Mouse (Mus musculus) kidney, adult 2 months (tissue): ENCODE results near the gene Prickle2. TPM values are rescaled to one million over a fixed set of nuclear protein-coding genes. Genes with fewer than 3 reads are reported as not detected.
A peak's percentile ranks its signal among the peaks of the same experiment; 100 is the strongest.

Experiments
- DNase-seq: peaks from one replicate; pipeline ENCODE4 v3.0.0; 2021
- H3K27ac ChIP-seq: fragments of 200-500 bp; 2 replicates; pipeline ENCODE4 v1.5.1; 2012; ENCODE audit warnings: low read depth, low read length, control low read depth, inconsistent platforms; ENCODE audit not compliant: insufficient read depth
- H3K27me3 ChIP-seq: fragments of 200-500 bp; replicated peaks from 2 replicates; pipeline ENCODE4 v1.6.1; 2012; ENCODE audit warnings: mild to moderate bottlenecking, moderate library complexity, low read length, inconsistent platforms; ENCODE audit not compliant: control insufficient read depth, insufficient read depth
- H3K36me3 ChIP-seq: fragments of 200-500 bp; 2 replicates; pipeline ENCODE4 v1.6.1; 2012; ENCODE audit warnings: mild to moderate bottlenecking, moderate library complexity, low read length, inconsistent platforms; ENCODE audit not compliant: control insufficient read depth, insufficient read depth
- H3K4me1 ChIP-seq: fragments of 200-500 bp; 2 replicates; pipeline ENCODE4 v1.6.1; 2011; ENCODE audit warnings: low read length; ENCODE audit not compliant: control insufficient read depth, insufficient read depth
- H3K4me3 ChIP-seq: fragments of 200-500 bp; 2 replicates; pipeline ENCODE4 v1.5.1; 2011; ENCODE audit warnings: mild to moderate bottlenecking, low read depth, low read length, control low read depth; ENCODE audit not compliant: insufficient read depth
- CTCF ChIP-seq: fragments of 200-500 bp; conservative IDR thresholded peaks from 2 replicates; pipeline ENCODE4 v1.5.1; 2011; ENCODE audit warnings: low read depth, mild to moderate bottlenecking, control low read depth, low read length, moderate library complexity, mixed read lengths; ENCODE audit not compliant: insufficient read depth, insufficient read length
- POLR2A ChIP-seq: fragments of 200-500 bp; IDR thresholded peaks from one replicate; pipeline ENCODE4 v1.6.1; 2011; ENCODE audit warnings: low read depth, low read length, control low read depth
- WGBS: fragments of 180-500 bp; shearing (Covaris S2); methylation state at CpG from one replicate; pipeline ENCODE4 v1.1.7; 2018; 5-methylcytosine and 5-hydroxymethylcytosine counted together
- polyA plus RNA-seq: library from polyadenylated mRNA; depleted of rRNA; stranded (reverse); fragments of >200 nt; gene quantifications from 2 replicates; pipeline ENCODE4 v1.2.3, GENCODE M21; 2012

The Prickle2 gene
- polyA plus RNA-seq, 1 experiment, result 2.5 TPM

DNA sequence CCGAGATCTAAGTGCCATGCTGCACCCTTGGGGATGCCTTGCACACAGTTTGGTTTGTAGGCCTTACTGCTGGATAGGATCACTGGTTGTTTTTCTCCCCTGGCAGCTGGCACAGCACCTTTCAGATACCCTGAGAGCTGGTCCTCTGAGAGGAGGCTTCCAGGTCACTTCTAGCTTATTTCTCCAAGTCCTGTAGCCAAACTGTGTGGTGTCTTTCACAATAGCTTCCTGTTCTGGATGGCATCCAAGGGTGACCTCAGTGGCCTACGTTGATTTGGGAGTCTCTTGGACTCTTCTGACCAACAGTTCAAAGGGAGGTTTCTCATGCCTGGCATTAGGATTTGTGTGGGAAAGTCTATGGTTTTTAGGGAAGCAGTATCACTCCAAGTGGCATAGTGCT lies 150.3 kb downstream of the Prickle2 start:
- Histone ChIP-seq H3K4me3 (no peak overlapping the region), H3K4me1 (no peaks in the 10 kb centered on the region), H3K36me3 (no peaks in the 10 kb centered on the region), H3K27me3 (no peaks in the 10 kb centered on the region), H3K27ac (no peak overlapping the region)
- WGBS, result 50% methylated on average over 2 of the region's 2 CpGs
- TF ChIP-seq CTCF (no peak), POLR2A (no peak)
- no peak for DNase-seq

DNA sequence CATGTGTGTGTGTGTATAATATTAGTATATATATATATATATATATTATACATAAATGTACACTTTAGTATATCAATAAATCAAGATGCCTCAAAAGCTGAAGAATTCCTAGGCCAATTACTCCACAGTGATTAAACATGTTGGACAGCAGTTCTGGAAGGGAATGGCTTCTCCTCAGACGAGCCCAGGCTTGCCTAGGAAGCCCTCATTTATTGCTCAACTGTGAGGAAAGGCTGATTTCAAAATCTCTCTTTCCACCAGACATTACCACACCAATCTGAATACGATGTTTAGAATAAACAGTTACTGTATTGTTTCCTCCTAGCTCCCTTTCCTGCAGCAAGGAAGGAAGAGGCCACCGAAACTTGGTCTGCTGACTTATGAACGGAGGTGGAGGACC lies 152.9 kb downstream of the Prickle2 start:
- H3K27ac ChIP-seq, result no peak overlapping the region
- H3K4me3 ChIP-seq, result no peak overlapping the region
- no peak for DNase-seq
- TF ChIP-seq CTCF, result no peak
- TF ChIP-seq POLR2A, result no peak
- H3K4me1 ChIP-seq, result no peaks in the 10 kb centered on the region
- no peaks in the 10 kb centered on the region for H3K36me3 ChIP-seq
- H3K27me3 ChIP-seq, result no peaks in the 10 kb centered on the region
- WGBS, result 80% methylated on average over 4 of the region's 4 CpGs

DNA sequence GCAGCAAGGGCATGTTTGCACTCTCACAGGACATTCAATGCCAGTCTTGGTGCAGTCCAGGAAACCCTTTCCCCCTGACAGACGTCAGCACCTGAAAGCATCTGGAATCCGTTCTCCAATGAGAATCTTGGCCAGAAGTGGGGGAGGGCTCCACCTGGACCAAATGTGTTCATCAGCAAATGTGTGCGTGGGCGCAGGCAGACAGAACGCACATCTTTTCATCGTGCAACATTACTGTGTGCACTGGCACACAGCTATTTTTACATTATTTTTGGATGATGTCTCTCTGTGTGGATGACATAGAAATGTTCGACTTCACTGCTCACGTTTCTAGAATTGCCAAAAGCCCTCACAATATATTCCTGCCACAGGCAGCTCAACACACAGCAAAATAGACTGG lies 156.7 kb downstream of the Prickle2 start:
- TF ChIP-seq POLR2A (no peak), CTCF (no peak)
- no peaks in the 10 kb centered on the region for H3K36me3 ChIP-seq
- no peaks in the 10 kb centered on the region for H3K4me1 ChIP-seq
- H3K27me3 ChIP-seq, result no peaks in the 10 kb centered on the region
- no peak overlapping the region for H3K4me3 ChIP-seq
- no peak overlapping the region for H3K27ac ChIP-seq
- 83% methylated on average over 8 of the region's 8 CpGs for WGBS
- DNase-seq, result no peak

DNA sequence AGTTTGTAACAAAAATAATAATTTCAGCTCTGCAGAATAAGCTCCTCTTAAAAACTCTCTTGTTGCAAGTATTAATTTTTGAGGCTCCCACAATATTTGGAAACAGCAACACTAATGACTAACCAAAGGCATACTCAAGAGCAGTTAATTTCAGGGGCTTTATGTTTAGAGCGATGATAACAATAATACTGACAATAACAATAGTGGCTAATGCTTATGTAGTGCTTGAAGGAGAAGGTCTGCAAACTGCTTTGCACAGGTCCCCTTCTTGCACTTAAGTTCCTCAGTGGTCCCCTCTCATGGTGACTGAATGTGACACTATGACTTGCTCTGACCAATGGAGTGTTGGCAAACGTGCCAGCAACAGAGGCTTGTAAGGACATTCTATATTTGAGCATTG lies 160.8 kb downstream of the Prickle2 start:
- no peak overlapping the region for H3K27ac ChIP-seq
- no peaks in the 10 kb centered on the region for H3K36me3 ChIP-seq
- 84% methylated on average over 2 of the region's 2 CpGs for WGBS
- TF ChIP-seq CTCF (no peak), POLR2A (no peak)
- H3K4me3 ChIP-seq, result no peak overlapping the region
- H3K27me3 ChIP-seq, result no peaks in the 10 kb centered on the region
- DNase-seq, result no peak
- H3K4me1 ChIP-seq, result no peaks in the 10 kb centered on the region

DNA sequence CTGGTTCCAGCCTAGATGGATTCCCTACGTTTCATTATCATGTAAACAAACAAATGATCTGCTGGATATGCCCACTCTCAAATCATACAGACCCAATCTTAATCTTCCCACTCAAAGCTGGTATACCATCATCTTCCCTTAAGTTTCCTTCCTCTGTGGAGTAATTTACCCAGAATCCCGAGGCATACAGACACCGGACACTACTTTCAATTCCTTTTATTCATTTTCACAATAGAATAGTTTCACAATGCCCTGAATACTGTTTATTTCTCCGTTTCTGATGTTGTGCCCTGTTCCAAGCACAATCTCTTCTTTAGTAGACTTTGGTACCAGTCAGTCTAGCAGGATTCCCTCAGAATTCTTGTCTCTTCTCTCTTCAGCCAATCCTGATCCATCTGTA lies 162.1 kb downstream of the Prickle2 start:
- TF ChIP-seq POLR2A (no peak), CTCF (no peak)
- H3K4me3 ChIP-seq, result no peak overlapping the region
- WGBS, result 91% methylated on average over 4 of the region's 4 CpGs
- H3K27me3 ChIP-seq, result no peaks in the 10 kb centered on the region
- H3K36me3 ChIP-seq, result no peaks in the 10 kb centered on the region
- no peak for DNase-seq
- no peaks in the 10 kb centered on the region for H3K4me1 ChIP-seq
- no peak overlapping the region for H3K27ac ChIP-seq

DNA sequence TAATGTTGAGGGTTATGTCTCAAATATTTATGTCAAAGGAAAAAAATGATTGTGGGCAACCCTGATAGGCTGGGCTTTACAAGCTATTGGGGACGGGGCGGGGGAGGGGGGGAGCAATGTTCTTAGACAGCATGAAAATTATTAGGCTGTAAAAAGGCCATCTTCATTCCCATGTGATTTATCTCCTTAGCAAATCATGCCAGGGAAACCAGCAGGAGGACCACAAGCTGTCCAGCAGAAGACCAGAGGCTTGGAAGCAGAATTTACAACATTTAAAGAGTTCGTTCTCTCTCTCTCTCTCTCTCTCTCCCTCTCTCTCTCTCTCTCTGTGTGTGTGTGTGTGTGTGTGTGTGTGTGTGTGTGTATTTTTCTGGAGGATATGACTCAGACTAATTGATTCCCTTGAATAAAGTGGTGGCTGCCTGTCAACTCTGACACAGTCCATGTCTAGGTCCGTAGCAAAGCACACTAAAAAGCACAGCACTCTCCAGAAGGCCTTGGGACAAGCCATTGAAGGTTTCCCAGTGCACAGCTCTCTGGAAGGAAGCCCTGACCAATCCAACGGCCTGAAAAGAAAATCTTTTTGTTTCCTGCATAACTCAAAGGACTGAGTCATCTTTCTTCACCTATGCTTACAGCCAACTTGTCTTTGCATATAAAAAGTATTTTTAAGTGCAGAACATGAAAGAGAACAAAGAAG lies 163.4 kb downstream of the Prickle2 start:
- no peak for DNase-seq
- no peak overlapping the region for H3K27ac ChIP-seq
- no peaks in the 10 kb centered on the region for H3K36me3 ChIP-seq
- H3K4me3 ChIP-seq, result no peak overlapping the region
- H3K4me1 ChIP-seq, result no peaks in the 10 kb centered on the region
- 72% methylated on average over 5 of the region's 5 CpGs for WGBS
- TF ChIP-seq POLR2A, result no peak
- no peak for TF ChIP-seq CTCF
- no peaks in the 10 kb centered on the region for H3K27me3 ChIP-seq

DNA sequence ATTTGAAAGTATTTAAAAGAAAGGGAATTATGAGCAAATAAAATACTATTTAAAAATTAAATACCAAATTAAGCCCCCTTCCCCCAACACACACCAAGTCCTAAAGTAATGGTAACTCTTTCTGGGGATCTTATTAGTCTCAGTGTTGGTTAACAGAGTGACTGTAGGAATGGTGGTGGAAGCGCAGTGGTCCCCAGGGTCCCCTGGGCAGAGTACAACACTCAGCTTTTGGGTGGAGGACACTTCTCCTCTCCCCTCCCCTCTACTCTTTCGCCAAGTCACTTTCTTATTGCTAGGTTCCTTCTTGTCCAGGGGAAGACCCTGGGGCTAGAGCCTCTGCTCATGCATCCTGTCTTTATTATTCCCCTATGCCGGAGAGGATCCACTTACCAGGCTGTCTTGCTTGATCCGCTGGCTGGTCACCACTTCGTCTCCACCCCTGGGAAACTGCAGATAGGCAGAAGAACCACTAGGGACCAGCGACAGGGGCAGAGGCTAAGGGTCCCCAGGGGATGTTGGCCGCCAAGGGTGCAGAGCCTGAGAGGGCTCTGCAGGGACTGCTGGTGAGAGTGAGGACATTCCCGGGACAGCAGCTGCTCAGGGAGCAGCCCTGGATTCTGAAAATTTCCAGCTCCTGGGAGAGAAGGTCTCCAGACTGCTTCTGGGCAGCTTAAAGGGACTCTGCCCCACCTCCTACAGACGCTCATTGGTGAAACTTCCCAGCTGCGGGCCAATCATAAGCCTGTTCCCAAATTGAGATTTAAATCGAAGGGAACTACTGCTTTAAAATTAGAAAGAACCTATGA lies 171.5 kb downstream of the Prickle2 start:
- peak; percentile 62 for DNase-seq
- H3K4me1 ChIP-seq, result no peaks in the 10 kb centered on the region
- TF ChIP-seq POLR2A (no peak), CTCF (no peak)
- peak overlapping the region; percentile 64 for H3K4me3 ChIP-seq
- no peak overlapping the region for H3K27ac ChIP-seq
- no peaks in the 10 kb centered on the region for H3K36me3 ChIP-seq
- 14% methylated on average over 11 of the region's 11 CpGs for WGBS
- no peaks in the 10 kb centered on the region for H3K27me3 ChIP-seq
